Comparison of ENCODE assay signal across 9 mouse cellular contexts in genomic region chr14:7937052-7937630, GRCm38 (mm10). TPM values are rescaled to one million over a fixed set of nuclear protein-coding genes. Genes with fewer than 3 reads are reported as not detected.
DNase-seq lines count a peak whose midpoint lies in the region; ATAC-seq and TF ChIP-seq lines count a peak whose summit lies in the region.
"Had no signal": no experiment of that assay in that cellular context is flagged by ENCODE, and none has a peak within 500 bp of the region (broad histone marks: within the 10 kb centered on the region; RNA-seq: fewer than 3 reads in every experiment).

No protein-coding gene starts in this region.

- no peak overlapping the region for H3K9ac ChIP-seq in hindbrain, embryonic 11.5 days (ENCODE audit: low read depth, low read length)
- no peak overlapping the region for H3K9ac ChIP-seq in lung, postnatal 0 days (replicated peaks; ENCODE audit: low read depth)

- H3K4me2 ChIP-seq in hindbrain, embryonic 11.5 days (replicated peaks; ENCODE audit: low read depth, low read length): no peak overlapping the region
- H3K4me2 ChIP-seq in lung, postnatal 0 days (replicated peaks; ENCODE audit: low read depth, low read length): no peak overlapping the region

- no peak overlapping the region for H3K4me3 ChIP-seq in layer of hippocampus, adult 2 months
- H3K4me3 ChIP-seq in hindbrain, embryonic 11.5 days (ENCODE audit: low read depth, low read length): no peak overlapping the region
- H3K4me3 ChIP-seq in lung, postnatal 0 days (ENCODE audit: low read depth, low read length): no peak overlapping the region
- H3K4me3 ChIP-seq: erythroblast, embryonic 14.5 days had no signal

- 23% methylated on average over 17 of the region's 17 CpGs for WGBS in hindbrain, embryonic 11.5 days
- WGBS in lung, postnatal 0 days: 33% methylated on average over 17 of the region's 17 CpGs

- no peak for TF ChIP-seq EP300 in lung, postnatal 0 days (IDR thresholded peaks at IDR 0.05)

- no peak overlapping the region for H3K27ac ChIP-seq in layer of hippocampus, adult 2 months
- H3K27ac ChIP-seq in hindbrain, embryonic 11.5 days (ENCODE audit: low read depth, low read length): no peak overlapping the region
- no peak overlapping the region for H3K27ac ChIP-seq in lung, postnatal 0 days (ENCODE audit: low read length)

- ATAC-seq in hindbrain, embryonic 11.5 days (ENCODE audit: low FRiP score): 0 out of 2 replicates have a peak, but pooled peaks have one; percentile 35
- ATAC-seq in lung, postnatal 0 days: peak; percentile 62

- H3K36me3 ChIP-seq in hindbrain, embryonic 11.5 days (ENCODE audit: control insufficient read depth, insufficient read depth, low read length): no peaks in the 10 kb centered on the region
- peaks cover 8% of the 10 kb centered on the region; the same call in 1 of the 2 replicates for H3K36me3 ChIP-seq in lung, postnatal 0 days (ENCODE audit: insufficient read depth, low read length)

- peak; percentile 74 for TF ChIP-seq CTCF in layer of hippocampus, adult 2 months (conservative IDR thresholded peaks at IDR 0.05)
- peak; percentile 78 for TF ChIP-seq CTCF in lung, postnatal 0 days (IDR thresholded peaks at IDR 0.05)

- H3K4me1 ChIP-seq in hindbrain, embryonic 11.5 days (replicated peaks; ENCODE audit: control insufficient read depth, insufficient read depth, low read length): no peaks in the 10 kb centered on the region
- H3K4me1 ChIP-seq in lung, postnatal 0 days (ENCODE audit: insufficient read depth, low read depth, low read length): no peaks in the 10 kb centered on the region

- H3K9me3 ChIP-seq in hindbrain, embryonic 11.5 days (ENCODE audit: control insufficient read depth, low read length): no peaks in the 10 kb centered on the region
- H3K9me3 ChIP-seq in lung, postnatal 0 days (ENCODE audit: low read length): no peaks in the 10 kb centered on the region

- no peaks in the 10 kb centered on the region for H3K27me3 ChIP-seq in hindbrain, embryonic 11.5 days (ENCODE audit: control insufficient read depth, insufficient read depth, low read length)
- no peaks in the 10 kb centered on the region for H3K27me3 ChIP-seq in lung, postnatal 0 days (replicated peaks; ENCODE audit: insufficient read depth, low read length)

- peak in 1 of 2 experiments; percentile 20 for DNase-seq in layer of hippocampus, adult 2 months (ENCODE audit: low spot score in 2 of 2)
- DNase-seq in layer of hippocampus, adult 9-10 months (ENCODE audit: low spot score): no peak
- peak; percentile 73 for DNase-seq in embryo, embryonic 11 days
- peak; percentile 46 for DNase-seq in hindbrain, embryonic 11.5 days (ENCODE audit: low spot score)
- peak; percentile 79 for DNase-seq in lung, postnatal 0 days (ENCODE audit: low spot score)
- DNase-seq in right cerebral cortex, postnatal 10 days (ENCODE audit: low spot score in 2 of 2): peak; percentile 51 to 54
- no peak for DNase-seq in spleen, postnatal 4 days (ENCODE audit: low spot score in 2 of 2)
- DNase-seq in Muller cell, postnatal 12 days (ENCODE audit: inconsistent ontology term): no peak

RNA-seq across cellular contexts. Expression of gene Gm45521, which starts 19.9 kb away (rescaled TPM):
- total RNA-seq in layer of hippocampus, adult 2 months (2021): not detected
- polyA plus RNA-seq in hindbrain, embryonic 11.5 days (2014; fragmentation: Nextera tagmentation; extraction: Ambion mirVana): 0.63 TPM in 1 of 2 replicates, not detected in the other
- polyA plus RNA-seq in lung, postnatal 0 days (2015; fragmentation: Nextera tagmentation; extraction: Ambion mirVana): not detected in 2 replicates
- polyA plus RNA-seq: erythroblast, embryonic 14.5 days had no signal

RNA-seq across cellular contexts. Expression of gene Dnase1l3, which starts 57.2 kb away (rescaled TPM):
- total RNA-seq in layer of hippocampus, adult 2 months (2021): not detected
- 0.03 TPM in 1 of 2 replicates, not detected in the other for polyA plus RNA-seq in hindbrain, embryonic 11.5 days (2014; fragmentation: Nextera tagmentation; extraction: Ambion mirVana)
- polyA plus RNA-seq in lung, postnatal 0 days (2015; fragmentation: Nextera tagmentation; extraction: Ambion mirVana): 0.02 and 0.07 TPM in 2 replicates
- polyA plus RNA-seq: erythroblast, embryonic 14.5 days had no signal

Comparison
In these comparisons a context has a peak if more than half of its experiments do, and no peak if none do; other contexts are left out.
1. DNase-seq: peak in embryo, embryonic 11 days (single experiment), hindbrain, embryonic 11.5 days (single experiment), lung, postnatal 0 days (single experiment) and right cerebral cortex, postnatal 10 days (2 of 2); none in layer of hippocampus, adult 9-10 months (single experiment), spleen, postnatal 4 days (0 of 2) and Muller cell, postnatal 12 days (single experiment).